Mouse (Mus musculus) kidney, postnatal 4 days (tissue): ENCODE results near the gene Qk.

Source experiments
- DNase-seq, 2 experiments: peaks; one replicate each; pipeline ENCODE4 v3.0.0; 2021; ENCODE audit warnings: mixed read lengths in 2 of 2

Qk gene

DNA sequence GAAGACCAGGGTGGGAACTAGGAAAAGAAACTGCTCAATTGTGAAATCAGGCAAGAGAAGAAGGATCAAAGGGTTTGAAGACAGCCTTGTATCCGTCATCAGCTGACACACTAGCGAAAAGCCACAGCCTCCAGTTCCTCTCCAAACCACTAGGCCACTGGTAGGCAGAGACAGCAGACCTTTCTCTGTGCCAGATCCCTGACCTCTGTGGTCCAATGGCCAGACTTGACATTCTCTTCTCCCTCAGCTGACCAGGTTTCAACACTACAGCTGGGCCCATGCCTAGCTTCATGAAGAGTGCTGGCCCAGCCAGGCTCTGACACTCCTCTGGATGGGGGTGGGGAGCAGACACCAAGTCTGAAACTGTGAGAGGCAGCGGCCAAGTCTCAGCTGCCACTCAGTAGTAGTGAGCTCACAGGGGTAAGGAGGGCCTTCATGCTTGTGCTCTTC lies 7.0 kb upstream of the Qk start:
- DNase-seq: peak; percentile 26 to 47

DNA sequence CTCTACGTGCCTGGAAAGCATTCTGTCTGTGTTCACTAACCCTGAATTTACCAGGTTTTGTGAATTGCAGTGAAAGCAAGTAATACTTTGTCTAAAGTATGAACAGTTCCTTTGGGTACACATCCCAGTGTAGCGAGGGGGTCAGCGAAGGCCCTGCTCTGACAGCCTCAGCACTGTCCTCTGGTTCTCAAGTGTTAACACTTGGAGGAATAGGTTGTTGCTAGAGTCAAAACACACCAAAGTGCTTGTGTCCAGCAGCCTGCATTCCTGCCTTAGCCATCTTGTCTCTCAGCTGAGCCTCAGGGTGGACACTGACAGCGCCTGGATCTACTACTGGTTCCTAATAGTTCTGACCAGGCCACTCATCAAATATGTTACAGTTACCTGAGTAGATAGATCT lies 6.3 kb upstream of the Qk start:
- no peak for DNase-seq

DNA sequence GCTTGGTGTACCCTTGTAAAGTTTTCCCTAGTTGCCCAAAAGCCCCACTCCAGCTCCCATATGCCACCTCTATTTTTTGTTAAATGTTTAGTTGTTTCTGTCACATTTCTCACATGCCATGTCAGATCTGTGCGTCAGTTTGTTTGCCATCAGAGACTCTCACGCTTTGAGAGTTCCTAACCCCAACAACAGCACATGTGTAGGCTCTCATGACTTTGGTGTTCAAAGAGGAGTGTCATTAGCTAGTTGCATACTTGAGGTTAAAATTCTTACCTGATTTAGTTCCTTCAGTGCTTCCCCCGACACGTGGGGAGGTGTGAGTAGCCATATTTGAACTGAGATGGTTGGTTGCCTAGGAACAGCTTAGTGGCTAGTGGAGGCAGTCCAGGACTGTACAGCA lies 2.1 kb upstream of the Qk start:
- no peak for DNase-seq

DNA sequence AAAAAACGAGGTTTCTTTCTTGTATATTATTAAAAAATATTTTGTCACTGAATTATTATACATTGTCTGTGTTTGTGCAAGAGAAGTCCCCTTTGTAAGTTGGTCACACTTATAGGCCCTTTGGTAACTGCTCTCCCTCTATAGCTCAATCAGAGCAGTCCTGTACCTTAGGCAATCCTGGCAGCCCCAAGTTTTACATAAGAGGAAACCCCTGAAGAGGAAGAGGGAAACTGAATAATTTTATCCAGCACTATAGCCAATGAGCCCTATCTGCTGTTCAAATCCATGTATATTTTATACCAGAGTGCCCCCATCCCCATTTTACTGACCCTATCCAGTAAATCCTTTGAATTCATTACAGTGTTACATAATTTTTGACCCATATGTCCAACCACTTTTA lies 1.4 kb upstream of the Qk start:
- no peak for DNase-seq

DNA sequence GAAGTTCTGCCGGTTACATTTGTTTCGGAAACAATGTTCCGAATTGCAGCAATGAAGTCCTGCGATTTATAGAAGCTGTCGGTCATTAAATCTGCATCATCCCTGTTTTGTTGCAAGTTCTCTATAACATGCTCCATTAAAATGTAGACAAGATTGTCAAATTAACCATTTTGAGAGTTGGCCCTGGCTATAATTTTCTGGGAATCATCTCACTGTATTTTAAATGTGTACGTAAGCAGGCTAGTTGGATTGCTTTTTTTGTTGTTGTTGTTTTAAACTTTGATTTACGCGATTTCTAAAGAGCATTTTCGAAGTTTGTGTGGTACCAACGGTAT lies 769 bp upstream of the Qk start:
- DNase-seq: no peak

DNA sequence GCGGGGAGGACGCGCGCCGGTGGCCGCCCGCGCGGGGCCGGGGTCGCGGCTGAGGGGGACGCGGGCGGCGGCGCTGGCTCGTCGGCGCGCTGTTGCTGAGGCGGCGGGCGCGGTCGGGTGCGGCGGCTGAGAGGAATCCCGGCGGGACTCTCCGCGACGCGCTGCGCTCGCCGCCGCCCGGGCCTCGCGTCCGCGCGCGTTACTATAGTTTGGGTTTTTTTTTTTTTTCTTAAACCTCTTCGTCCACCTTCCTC lies 296 bp downstream of the Qk start:
- DNase-seq: no peak

DNA sequence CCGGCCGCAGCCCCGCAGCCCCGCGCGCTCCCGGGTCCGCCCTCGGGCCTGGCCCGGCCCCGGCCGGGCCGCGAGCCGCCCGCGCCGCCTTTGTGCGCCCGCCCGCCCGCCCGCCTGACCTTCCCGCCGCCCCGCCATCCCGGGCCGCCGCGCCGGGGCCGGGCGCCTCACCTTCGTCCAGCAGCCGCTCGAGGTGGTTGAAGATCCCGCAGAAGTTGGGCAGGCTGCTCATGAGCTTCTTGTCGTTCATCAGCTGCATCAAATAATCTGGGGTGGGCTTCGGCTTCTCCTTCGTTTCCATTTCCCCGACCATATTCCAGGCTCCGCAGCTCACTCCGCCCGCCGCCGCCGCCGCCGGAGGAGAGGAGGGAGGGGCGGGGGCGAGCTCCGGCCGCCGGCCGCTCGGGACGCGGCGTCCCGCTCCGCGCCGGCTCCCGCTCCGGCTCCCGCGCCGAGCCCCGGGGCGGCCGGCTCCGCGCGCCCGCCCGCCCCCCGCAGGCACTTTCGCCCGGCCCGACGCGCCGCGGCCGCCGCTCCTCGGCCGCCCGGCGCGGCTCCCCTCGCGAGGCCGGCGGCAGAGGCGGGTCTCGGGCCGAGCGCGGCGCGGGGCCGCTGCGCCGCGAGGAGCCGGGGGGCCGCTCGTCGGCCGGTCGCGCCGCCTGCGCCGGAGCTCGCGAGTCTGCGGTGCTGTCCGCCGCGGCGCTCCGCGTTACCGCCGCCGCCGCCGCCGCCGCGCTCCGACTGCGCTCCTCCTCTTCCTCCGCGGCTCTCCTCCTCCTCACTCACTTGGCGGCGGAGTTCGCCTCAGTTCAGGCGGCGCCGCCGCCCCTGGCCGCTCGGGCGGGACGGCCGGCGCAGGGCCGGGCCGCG lies 858 bp downstream of the Qk start:
- DNase-seq: peak; percentile 77 to 85

DNA sequence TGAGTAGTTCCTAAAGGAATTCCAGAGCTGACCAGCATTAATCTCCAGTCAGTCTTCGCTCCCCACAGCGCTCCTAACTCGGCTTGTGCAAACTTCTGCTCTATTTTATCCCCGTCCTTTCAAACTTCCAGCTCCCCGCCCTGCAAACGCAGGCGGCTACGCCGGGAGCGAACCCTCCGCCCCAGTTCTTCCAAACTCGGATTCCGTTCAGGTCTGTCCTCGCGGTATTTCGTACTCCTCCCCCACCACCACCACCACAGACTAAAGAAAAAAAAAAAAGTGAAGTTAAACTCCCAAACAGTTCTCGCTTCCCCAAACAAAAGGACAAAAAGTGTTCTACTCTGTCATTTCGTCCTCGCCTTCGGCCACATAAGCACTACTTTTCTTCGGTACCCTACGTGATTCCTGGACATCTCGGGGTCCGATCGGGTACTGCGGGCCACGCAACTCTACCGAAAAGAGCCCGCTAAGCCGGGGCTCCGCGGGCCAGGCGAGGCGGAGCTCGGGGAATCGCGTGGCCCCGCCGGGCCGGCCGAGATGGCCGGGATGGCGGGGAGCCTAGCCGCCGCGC lies 1.6 kb downstream of the Qk start:
- DNase-seq: peak; percentile 78 to 88

DNA sequence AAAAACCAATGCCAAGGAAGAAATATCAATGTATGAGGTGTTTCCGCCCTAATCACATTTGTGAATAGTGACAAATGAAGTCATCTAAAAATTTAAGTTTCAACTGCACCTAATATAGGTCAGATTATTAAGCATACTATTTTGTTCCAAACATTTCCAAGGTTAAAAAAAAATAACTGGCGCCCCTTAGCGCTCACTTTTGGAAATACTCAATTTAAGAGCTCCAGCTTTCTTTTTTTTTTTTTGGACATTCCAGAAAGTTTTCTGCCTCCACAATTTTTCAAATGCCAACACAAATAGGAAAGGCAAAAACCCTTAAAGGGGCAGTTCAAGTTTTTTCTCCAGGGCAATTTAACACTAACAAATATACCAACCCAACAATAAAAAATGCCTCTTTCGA lies 2.5 kb downstream of the Qk start:
- peak; percentile 54 to 64 for DNase-seq

DNA sequence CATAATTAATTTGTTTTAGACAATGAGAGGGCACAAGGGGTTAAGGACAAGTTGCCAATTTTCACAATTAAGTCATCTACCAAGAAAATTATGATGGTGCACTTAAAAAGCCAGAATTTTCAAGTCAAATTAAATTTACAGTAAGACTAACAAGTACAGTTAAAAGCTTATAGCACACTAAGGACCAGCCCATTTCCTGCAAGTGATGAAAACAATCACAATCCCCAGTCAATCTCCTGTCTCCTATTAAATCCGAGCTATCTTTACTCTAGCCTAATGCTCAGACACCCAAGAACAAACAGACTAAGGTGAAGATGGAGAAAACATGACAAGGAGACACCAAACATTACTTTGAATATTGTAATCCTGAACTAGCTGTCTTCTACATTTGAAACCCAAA lies 3.2 kb downstream of the Qk start:
- no peak for DNase-seq

DNA sequence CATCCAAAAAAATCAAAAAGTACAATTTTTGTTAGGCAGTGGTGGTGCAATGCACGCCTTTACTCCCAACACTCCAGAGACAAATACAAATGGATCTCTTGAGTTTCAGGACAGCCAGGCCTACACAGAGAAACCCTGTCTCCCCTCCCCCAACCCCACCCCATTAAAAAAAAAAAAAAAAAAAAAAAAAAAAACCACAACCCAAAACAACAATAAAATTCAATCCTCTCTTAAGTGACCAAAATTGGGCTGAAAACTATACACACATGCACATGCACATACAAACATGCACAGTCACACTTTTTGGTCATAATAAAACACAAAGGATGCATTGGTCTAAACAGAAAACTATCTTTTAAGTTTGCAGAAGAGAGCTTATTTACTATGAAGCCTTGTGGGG lies 9.6 kb downstream of the Qk start:
- no peak for DNase-seq

DNA sequence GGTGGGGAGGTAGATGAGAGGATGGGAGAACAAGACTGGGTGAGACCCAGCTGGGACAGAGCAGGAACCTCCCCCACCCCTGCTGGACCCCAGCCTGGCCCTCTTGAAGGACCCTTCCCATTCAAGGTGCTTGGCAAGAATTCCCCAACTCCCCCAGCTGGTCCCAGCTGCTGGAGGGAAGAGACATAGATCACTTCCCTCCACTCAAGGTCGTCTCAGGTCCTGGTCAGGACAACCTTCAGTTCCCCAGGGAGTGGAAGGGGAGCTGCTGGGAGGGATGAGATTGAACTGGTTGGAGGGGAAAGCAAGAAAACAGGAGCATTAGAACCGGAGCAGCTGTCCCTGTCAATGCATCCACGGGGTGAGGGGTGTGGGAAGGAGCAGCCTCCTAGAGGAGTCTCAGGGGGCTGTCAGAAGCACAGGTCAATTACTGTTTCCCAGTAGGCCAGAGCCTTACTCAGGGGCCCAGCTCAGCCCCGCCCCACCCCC lies 10.5 kb downstream of the Qk start:
- DNase-seq: peak; percentile 50 to 52

DNA sequence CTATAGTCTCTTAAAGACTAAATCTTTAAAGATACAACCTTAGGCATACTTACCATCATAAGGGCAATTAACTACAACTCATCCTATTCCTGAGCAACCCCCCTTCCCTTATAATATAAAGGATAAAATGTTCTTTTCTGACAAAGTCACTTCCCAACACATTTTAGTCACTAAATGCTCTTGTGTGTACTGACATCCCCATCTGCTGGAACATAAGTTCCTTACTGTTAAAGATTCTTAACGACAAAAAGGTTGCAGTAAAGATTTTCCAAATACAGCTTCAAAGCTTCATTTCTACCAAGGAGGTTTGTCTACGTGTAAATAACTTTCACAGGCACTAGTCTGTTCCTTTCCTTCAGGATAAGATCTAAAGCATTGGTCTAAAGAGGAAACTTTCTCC lies 13.2 kb downstream of the Qk start:
- DNase-seq: no peak

DNA sequence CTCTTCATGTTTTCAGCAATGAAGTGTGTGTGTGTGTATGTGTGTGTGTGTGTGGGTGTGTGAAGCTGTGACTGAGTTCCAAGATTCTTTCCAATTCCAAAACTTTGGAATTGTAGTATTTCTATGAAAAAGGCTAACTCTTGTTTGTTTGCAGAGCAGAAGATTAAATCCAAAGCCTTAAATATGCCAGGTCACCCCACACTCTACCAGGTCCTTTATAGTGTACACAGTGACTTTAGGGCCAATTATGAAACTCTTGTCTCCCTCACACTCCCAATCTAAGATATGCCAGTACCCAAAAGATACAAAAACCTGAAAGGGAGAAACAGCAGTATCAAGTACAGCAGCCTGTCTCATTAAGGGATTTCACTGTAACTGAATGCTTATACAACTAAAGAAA lies 15.7 kb downstream of the Qk start:
- DNase-seq: no peak

DNA sequence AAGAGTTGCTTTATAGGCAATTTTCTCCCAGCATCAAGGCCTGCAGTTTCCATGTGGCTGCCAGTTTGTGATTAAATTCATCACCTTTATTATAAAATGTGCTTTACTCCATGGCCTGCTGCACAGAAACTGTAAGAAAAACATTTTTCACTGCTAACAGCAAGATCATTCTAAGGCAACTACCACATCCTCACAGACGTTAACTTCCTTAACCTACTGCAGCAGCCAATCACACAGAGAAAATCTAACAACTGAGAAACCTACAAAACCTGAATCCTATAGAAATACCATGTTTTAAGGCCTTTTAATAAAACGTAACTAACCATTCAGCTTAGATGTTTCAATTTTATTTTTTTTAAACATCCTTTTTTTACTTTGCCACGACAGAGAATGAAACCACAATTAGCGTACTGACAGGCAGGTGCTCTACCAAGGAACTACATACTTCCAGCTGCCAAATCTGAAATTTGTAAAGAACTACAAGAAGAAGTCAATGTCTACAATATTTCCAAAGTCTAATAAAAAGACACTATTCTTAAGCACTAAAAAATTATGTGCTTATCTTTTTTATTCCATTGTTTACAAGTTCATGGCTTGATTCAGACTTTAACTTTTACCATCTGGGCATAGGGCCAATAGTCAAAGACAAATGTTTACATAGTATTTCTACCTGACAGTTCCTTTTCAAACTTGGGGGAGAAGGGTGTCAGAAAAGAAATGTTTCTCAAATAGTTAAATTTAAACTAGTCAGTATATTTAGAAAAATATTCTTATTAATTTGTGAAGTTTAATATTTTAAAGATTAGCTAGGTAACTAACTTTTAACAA lies 18.5 kb downstream of the Qk start:
- DNase-seq: no peak

DNA sequence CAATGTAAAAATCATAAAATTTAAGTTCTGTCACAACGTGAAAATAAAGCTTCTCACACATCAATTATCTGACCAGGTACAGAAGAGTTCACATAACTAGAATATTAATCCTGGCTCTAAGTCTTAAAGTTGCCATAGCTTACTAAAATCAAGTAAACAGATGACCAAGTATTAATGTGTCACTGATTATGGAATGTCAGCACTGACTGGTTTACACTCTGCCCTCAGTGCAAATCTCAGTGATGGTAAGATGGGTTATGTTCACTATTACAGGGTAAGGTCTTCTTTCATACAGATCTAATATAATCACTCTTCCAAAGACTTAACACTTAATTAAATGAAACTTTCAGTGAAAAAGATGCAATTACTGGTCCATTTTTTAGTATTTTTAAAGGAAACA lies 20.3 kb downstream of the Qk start:
- DNase-seq: no peak

DNA sequence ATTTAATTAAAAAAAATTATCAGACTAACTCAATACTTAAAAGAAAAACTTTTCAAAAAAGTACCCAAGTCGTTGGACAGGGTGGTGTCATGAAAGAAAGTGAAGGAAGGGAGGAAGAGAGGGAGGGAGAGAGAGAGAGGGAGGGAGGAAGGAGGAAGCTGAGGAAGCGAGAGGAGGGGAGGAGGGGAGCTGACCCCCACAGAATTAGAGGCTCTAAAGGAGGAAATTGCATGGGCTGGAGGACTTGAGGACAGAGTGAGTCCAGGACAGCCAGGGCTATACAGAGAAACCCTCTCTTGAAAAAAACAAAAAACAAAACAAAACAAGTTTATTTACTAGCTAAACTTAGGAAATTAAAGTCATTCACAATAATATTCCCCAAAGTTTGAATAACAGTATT lies 27.1 kb downstream of the Qk start:
- no peak for DNase-seq

DNA sequence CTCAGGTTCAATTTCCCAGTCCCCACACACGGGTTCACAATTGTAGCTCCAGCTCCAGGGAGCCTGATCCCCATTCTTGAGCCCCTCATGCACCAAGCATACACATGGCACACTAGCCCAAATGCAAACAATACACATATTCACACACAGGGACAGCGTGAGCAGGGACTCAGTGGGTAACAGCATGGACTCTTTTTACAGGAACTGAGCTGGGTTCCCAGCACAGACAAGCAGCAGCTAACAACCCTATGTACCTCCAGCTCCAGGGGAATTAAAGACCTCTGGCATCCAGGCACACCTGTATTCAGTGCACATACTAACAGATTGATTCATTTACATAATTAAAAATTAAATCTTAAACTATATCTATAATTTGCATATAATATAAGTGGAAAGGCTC lies 34.9 kb downstream of the Qk start:
- no peak for DNase-seq

DNA sequence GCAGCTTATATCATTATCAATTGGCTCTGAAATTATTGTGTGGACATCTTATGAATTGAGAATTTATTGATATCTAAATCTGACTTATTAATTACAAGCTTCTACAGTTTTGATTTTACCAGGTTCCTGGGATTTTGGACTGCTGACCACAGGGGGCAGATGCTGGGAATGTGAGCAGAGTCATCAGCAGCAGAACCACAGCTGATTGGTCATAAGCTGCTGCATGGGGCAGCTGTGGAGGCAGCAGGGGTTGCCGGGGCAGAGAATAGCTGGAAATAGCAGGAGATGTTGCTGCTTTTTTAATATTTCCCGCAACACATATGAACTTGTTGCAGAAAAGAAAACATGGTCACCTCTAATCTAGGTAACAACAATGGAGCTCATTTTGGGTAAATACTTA lies 40.1 kb downstream of the Qk start:
- DNase-seq: no peak

DNA sequence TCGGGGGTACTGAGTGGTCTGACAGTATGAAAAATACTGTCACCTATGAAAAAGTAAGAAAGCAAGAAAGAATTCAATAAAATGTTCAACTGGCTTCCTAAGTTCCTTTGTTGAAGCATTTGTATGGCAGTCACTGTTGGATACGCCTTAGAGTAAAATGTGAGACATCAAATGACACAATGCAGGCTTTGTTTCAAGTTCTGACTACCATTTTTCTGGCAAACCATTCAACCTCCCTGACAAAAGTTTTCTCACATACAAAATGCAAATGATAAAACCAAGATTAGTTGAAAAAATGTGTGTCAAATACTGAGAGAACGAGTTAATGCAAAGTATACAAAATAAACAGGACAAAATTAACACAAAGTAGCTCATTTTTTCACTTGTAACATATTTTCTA lies 50.1 kb downstream of the Qk start:
- DNase-seq: no peak

DNA sequence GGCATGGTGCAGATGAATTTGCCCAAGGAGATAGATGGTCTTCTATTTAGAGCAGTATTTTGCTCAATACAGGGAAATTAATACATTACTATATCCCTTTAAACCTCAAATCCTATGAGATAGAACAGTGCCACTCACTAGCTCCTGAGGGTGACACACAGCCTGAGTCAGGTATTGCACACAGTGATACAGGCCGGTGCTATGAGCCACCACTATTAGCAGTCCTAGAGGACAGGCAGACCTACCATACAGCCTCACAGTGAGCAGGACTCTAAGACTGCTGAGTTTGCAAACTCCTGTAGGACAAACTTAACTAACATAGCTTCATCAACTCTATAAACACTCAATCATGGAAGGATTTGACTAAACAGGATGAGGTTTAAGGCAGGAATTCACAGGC lies 51.2 kb downstream of the Qk start:
- DNase-seq: no peak

DNA sequence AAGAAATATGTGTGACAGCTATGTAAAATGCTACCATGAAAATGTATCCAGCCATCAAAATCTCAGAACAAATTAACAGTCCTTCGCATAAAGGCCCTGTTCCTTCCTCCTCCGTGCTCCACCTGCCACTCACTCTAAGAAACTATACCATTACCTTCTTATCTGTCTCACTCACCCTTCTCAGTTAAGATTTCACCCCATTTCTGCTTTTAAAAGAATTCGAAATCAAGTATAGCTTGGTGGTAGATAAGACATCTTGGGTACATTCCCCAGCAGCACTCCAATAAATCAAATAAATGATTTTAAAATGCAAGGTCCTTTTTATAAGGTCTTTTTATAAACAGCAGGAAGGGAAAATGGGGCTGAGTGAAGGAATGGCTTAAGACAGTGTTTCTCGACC lies 53.4 kb downstream of the Qk start:
- DNase-seq: no peak

DNA sequence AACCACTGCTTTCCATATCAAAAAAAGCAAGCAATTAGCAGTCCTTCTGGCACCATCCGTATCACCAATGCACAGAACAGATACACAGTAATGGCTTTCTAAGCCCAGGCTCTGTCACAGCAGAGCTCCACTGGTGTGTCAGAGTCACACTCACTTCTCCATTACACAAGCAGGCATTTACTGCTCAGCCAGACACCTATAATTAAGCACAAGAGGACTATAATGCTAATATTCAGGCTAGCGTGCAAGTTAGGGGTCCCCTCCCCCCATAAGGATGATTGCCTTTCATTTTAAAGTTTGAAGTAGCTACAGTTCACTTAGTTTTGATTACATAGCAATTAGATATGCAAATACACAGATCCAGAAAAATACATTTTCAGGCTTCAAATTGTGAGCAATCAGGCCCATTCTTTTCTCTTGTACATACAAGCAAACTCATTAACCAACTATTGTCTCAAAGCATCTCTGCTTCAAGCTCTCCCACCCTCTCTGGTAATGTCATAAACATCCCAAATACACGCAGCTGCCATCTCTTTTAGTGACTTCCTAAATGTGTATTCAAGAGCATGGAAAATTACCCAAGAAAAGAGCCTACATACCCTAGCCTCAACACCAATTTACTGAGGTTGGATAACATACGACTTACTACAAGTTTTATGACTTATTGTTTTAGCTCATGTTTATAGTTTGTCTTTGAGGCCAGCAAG lies 68.2 kb downstream of the Qk start:
- DNase-seq: no peak

DNA sequence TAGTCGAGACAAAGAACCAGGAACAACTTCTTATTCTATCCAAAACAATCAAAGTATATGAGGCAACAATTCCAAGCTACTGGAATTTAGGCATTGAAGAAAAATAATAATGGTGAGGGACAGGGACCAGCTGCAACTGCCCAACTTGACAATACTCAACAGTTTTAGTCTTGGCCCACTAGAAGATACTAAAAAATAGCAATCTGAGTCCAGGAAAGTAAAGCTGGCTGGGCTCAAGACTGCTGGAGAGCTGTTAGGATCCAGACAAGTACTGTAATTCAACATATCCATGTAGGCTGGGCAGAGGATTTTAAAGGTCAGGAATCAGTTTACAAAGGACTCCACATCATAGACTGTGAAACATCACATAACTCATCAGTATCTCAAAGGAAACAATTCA lies 79.6 kb downstream of the Qk start:
- DNase-seq: peak; percentile 11 to 15
